In genomic region chr14:90405476-90405875, GRCm38 (mm10) we compare ENCODE assay signal across 9 mouse cellular contexts.
ATAC-seq lines count a peak whose summit lies in the region.
"Had no signal": no experiment of that assay in that cellular context is flagged by ENCODE, and none has a peak within 500 bp of the region (broad histone marks: within the 10 kb centered on the region; RNA-seq: fewer than 3 reads in every experiment).

No protein-coding gene starts in this region.

- no peak overlapping the region for H3K4me2 ChIP-seq in forebrain, embryonic 12.5 days
- no peak overlapping the region for H3K4me2 ChIP-seq in forebrain, embryonic 15.5 days (replicated peaks)
- no peak overlapping the region for H3K4me2 ChIP-seq in midbrain, embryonic 12.5 days (replicated peaks)
- no peak overlapping the region for H3K4me2 ChIP-seq in midbrain, embryonic 16.5 days (ENCODE audit: low read length)
- H3K4me2 ChIP-seq: embryonic facial prominence, embryonic 13.5 days; embryonic facial prominence, embryonic 15.5 days had no signal

- peak; percentile 57; the same call in 1 of the 2 replicates for ATAC-seq in forebrain, embryonic 12.5 days (ENCODE audit: low FRiP score)
- ATAC-seq in forebrain, embryonic 15.5 days (replicated peaks), result no peak
- ATAC-seq in midbrain, embryonic 12.5 days (ENCODE audit: low FRiP score, low read depth), result peak; percentile 30; the same call in 1 of the 2 replicates
- ATAC-seq in midbrain, embryonic 16.5 days, result no peak
- ATAC-seq: forebrain, embryonic 14.5 days had no signal

- H3K27me3 ChIP-seq in forebrain, embryonic 12.5 days, result no peaks in the 10 kb centered on the region
- H3K27me3 ChIP-seq in forebrain, embryonic 15.5 days, result no peaks in the 10 kb centered on the region
- no peaks in the 10 kb centered on the region for H3K27me3 ChIP-seq in midbrain, embryonic 12.5 days
- H3K27me3 ChIP-seq in midbrain, embryonic 16.5 days (ENCODE audit: control insufficient read depth, insufficient read depth, low read depth, low read length), result no peaks in the 10 kb centered on the region
- H3K27me3 ChIP-seq: embryonic facial prominence, embryonic 13.5 days; embryonic facial prominence, embryonic 15.5 days had no signal

- WGBS in forebrain, embryonic 12.5 days, result 98% methylated on average over 1 of the region's 1 CpGs
- 94% methylated on average over 1 of the region's 1 CpGs for WGBS in forebrain, embryonic 15.5 days
- WGBS in midbrain, embryonic 12.5 days, result 91% methylated on average over 1 of the region's 1 CpGs
- WGBS in midbrain, embryonic 16.5 days, result 97% methylated on average over 1 of the region's 1 CpGs

- no peaks in the 10 kb centered on the region for H3K36me3 ChIP-seq in forebrain, embryonic 12.5 days (replicated peaks)
- H3K36me3 ChIP-seq in forebrain, embryonic 15.5 days, result no peaks in the 10 kb centered on the region
- H3K36me3 ChIP-seq in midbrain, embryonic 12.5 days, result no peaks in the 10 kb centered on the region
- H3K36me3 ChIP-seq in midbrain, embryonic 16.5 days (ENCODE audit: control insufficient read depth, insufficient read depth, low read length), result no peaks in the 10 kb centered on the region
- H3K36me3 ChIP-seq: embryonic facial prominence, embryonic 13.5 days; embryonic facial prominence, embryonic 15.5 days; forebrain, embryonic 10.5 days had no signal

- H3K4me1 ChIP-seq in forebrain, embryonic 12.5 days, result no peaks in the 10 kb centered on the region
- H3K4me1 ChIP-seq in forebrain, embryonic 15.5 days, result no peaks in the 10 kb centered on the region
- no peaks in the 10 kb centered on the region for H3K4me1 ChIP-seq in midbrain, embryonic 12.5 days
- H3K4me1 ChIP-seq in midbrain, embryonic 16.5 days (ENCODE audit: control insufficient read depth, insufficient read depth, low read length), result no peaks in the 10 kb centered on the region
- H3K4me1 ChIP-seq: embryonic facial prominence, embryonic 13.5 days; embryonic facial prominence, embryonic 15.5 days; forebrain, embryonic 10.5 days had no signal

- H3K27ac ChIP-seq in forebrain, embryonic 12.5 days, result no peak overlapping the region
- no peak overlapping the region for H3K27ac ChIP-seq in forebrain, embryonic 15.5 days (replicated peaks)
- no peak overlapping the region for H3K27ac ChIP-seq in midbrain, embryonic 12.5 days (replicated peaks)
- H3K27ac ChIP-seq in midbrain, embryonic 16.5 days (ENCODE audit: low read length), result no peak overlapping the region
- H3K27ac ChIP-seq: embryonic facial prominence, embryonic 13.5 days; embryonic facial prominence, embryonic 15.5 days; forebrain, embryonic 10.5 days had no signal

- no peaks in the 10 kb centered on the region for H3K9me3 ChIP-seq in forebrain, embryonic 12.5 days
- H3K9me3 ChIP-seq in forebrain, embryonic 15.5 days, result no peaks in the 10 kb centered on the region
- H3K9me3 ChIP-seq in midbrain, embryonic 12.5 days, result no peaks in the 10 kb centered on the region
- H3K9me3 ChIP-seq in midbrain, embryonic 16.5 days (replicated peaks; ENCODE audit: control insufficient read depth, low read length, poor library complexity, severe bottlenecking), result no peaks in the 10 kb centered on the region
- H3K9me3 ChIP-seq: embryonic facial prominence, embryonic 13.5 days; embryonic facial prominence, embryonic 15.5 days; forebrain, embryonic 10.5 days had no signal

- H3K4me3 ChIP-seq in forebrain, embryonic 12.5 days (replicated peaks), result no peak overlapping the region
- no peak overlapping the region for H3K4me3 ChIP-seq in forebrain, embryonic 15.5 days
- H3K4me3 ChIP-seq in midbrain, embryonic 12.5 days, result no peak overlapping the region
- no peak overlapping the region for H3K4me3 ChIP-seq in midbrain, embryonic 16.5 days (ENCODE audit: low read depth, low read length)
- H3K4me3 ChIP-seq: embryonic facial prominence, embryonic 13.5 days; embryonic facial prominence, embryonic 15.5 days; erythroblast, embryonic 14.5 days; forebrain, embryonic 10.5 days had no signal

- no peak overlapping the region for H3K9ac ChIP-seq in forebrain, embryonic 12.5 days
- no peak overlapping the region for H3K9ac ChIP-seq in forebrain, embryonic 15.5 days (replicated peaks)
- no peak overlapping the region for H3K9ac ChIP-seq in midbrain, embryonic 12.5 days (replicated peaks)
- H3K9ac ChIP-seq in midbrain, embryonic 16.5 days (ENCODE audit: low read depth, low read length), result no peak overlapping the region
- H3K9ac ChIP-seq: embryonic facial prominence, embryonic 13.5 days; embryonic facial prominence, embryonic 15.5 days had no signal

Comparison
In these comparisons a context has a peak if more than half of its experiments do, and no peak if none do; other contexts are left out.
1. ATAC-seq: peak in forebrain, embryonic 12.5 days (single experiment) and midbrain, embryonic 12.5 days (single experiment); none in forebrain, embryonic 15.5 days (single experiment) and midbrain, embryonic 16.5 days (single experiment).